Mouse (Mus musculus): ENCODE results near the gene Asic2. TPM values are rescaled to one million over a fixed set of nuclear protein-coding genes. Genes with fewer than 3 reads are reported as not detected.

Gene Asic2
- polyA plus RNA-seq, 1 experiment = 39.7 TPM

- no peak for TF ChIP-seq CTCF (IDR thresholded peaks at IDR 0.05; ENCODE audit: borderline replicate concordance, insufficient read depth, low read depth, low read length)
- no peaks in the 10 kb centered on the region; the same call in 1 of the 2 replicates for H3K27me3 ChIP-seq (ENCODE audit: control insufficient read depth, insufficient read depth, low read length)
Measured at GRCm38 (mm10) chr11:81454921-81455320, 513.3 kb downstream of the Asic2 start.

GRCm38 (mm10) chr11:81454111-81454510, 514.1 kb downstream of the Asic2 start:
- no peaks in the 10 kb centered on the region; the same call in 1 of the 2 replicates for H3K27me3 ChIP-seq (ENCODE audit: control insufficient read depth, insufficient read depth, low read length)
- DNase-seq = no peak
- WGBS = 50% methylated on average over 1 of the region's 1 CpGs
- no peak overlapping the region for H3K27ac ChIP-seq (ENCODE audit: insufficient read depth, low read length)
- TF ChIP-seq CTCF (IDR thresholded peaks at IDR 0.05; ENCODE audit: borderline replicate concordance, insufficient read depth, low read depth, low read length) (no peak), POLR2A (IDR thresholded peaks at IDR 0.05; ENCODE audit: borderline replicate concordance, insufficient read depth, low read length) (no peak)
- H3K4me3 ChIP-seq (replicated peaks; ENCODE audit: insufficient read depth, low read depth, low read length) = no peak overlapping the region
- H3K4me1 ChIP-seq (ENCODE audit: control insufficient read depth, insufficient read depth, low read length) = peaks cover 5% of the 10 kb centered on the region; the same call in 1 of the 2 replicates

More at GRCm38 (mm10) chr11:81454921-81455320, 513.3 kb downstream of the Asic2 start:
- Histone ChIP-seq H3K27ac (ENCODE audit: insufficient read depth, low read length) (no peak overlapping the region), H3K4me1 (ENCODE audit: control insufficient read depth, insufficient read depth, low read length) (peaks cover 5% of the 10 kb centered on the region; the same call in 1 of the 2 replicates), H3K4me3 (replicated peaks; ENCODE audit: insufficient read depth, low read depth, low read length) (no peak overlapping the region)
- WGBS = 10% methylated on average over 4 of the region's 4 CpGs
- peak; percentile 40 to 69 for DNase-seq

GRCm38 (mm10) chr11:81449271-81449705, 519.0 kb downstream of the Asic2 start:
- peaks cover 2% of the 10 kb centered on the region; the same call in 1 of the 2 replicates for H3K4me1 ChIP-seq (ENCODE audit: control insufficient read depth, insufficient read depth, low read length)
- 30% methylated on average over 3 of the region's 3 CpGs for WGBS
- no peak overlapping the region for H3K27ac ChIP-seq (ENCODE audit: insufficient read depth, low read length)
- no peak for TF ChIP-seq POLR2A (IDR thresholded peaks at IDR 0.05; ENCODE audit: borderline replicate concordance, insufficient read depth, low read length)
- no peak for TF ChIP-seq CTCF (IDR thresholded peaks at IDR 0.05; ENCODE audit: borderline replicate concordance, insufficient read depth, low read depth, low read length)
- DNase-seq = no peak
- H3K27me3 ChIP-seq (ENCODE audit: control insufficient read depth, insufficient read depth, low read length) = no peaks in the 10 kb centered on the region; the same call in 1 of the 2 replicates
- H3K4me3 ChIP-seq (replicated peaks; ENCODE audit: insufficient read depth, low read depth, low read length) = no peak overlapping the region

- no peak for DNase-seq
- H3K4me3 ChIP-seq (replicated peaks; ENCODE audit: insufficient read depth, low read depth, low read length) = no peak overlapping the region
- 77% methylated on average over 1 of the region's 1 CpGs for WGBS
- TF ChIP-seq POLR2A (IDR thresholded peaks at IDR 0.05; ENCODE audit: borderline replicate concordance, insufficient read depth, low read length) (no peak), CTCF (IDR thresholded peaks at IDR 0.05; ENCODE audit: borderline replicate concordance, insufficient read depth, low read depth, low read length) (no peak)
- no peaks in the 10 kb centered on the region; the same call in 1 of the 2 replicates for H3K27me3 ChIP-seq (ENCODE audit: control insufficient read depth, insufficient read depth, low read length)
- no peaks in the 10 kb centered on the region for H3K4me1 ChIP-seq (ENCODE audit: control insufficient read depth, insufficient read depth, low read length)
- no peak overlapping the region for H3K27ac ChIP-seq (ENCODE audit: insufficient read depth, low read length)
Measured at GRCm38 (mm10) chr11:81446347-81446746, 521.9 kb downstream of the Asic2 start.

- WGBS = 19% methylated on average over 14 of the region's 14 CpGs
- no peak for DNase-seq
- H3K4me3 ChIP-seq (replicated peaks; ENCODE audit: insufficient read depth, low read depth, low read length) = no peak overlapping the region
- H3K27me3 ChIP-seq (ENCODE audit: control insufficient read depth, insufficient read depth, low read length) = no peaks in the 10 kb centered on the region
- TF ChIP-seq POLR2A (IDR thresholded peaks at IDR 0.05; ENCODE audit: borderline replicate concordance, insufficient read depth, low read length) (no peak), CTCF (IDR thresholded peaks at IDR 0.05; ENCODE audit: borderline replicate concordance, insufficient read depth, low read depth, low read length) (no peak)
- H3K4me1 ChIP-seq (ENCODE audit: control insufficient read depth, insufficient read depth, low read length) = peaks cover 2% of the 10 kb centered on the region; the same call in 1 of the 2 replicates
- H3K27ac ChIP-seq (ENCODE audit: insufficient read depth, low read length) = no peak overlapping the region
Measured at GRCm38 (mm10) chr11:81426857-81427256, 541.4 kb downstream of the Asic2 start.

GRCm38 (mm10) chr11:81419112-81419511, 549.1 kb downstream of the Asic2 start:
- Histone ChIP-seq H3K4me3 (replicated peaks; ENCODE audit: insufficient read depth, low read depth, low read length) (no peak overlapping the region), H3K27ac (ENCODE audit: insufficient read depth, low read length) (no peak overlapping the region), H3K27me3 (ENCODE audit: control insufficient read depth, insufficient read depth, low read length) (no peaks in the 10 kb centered on the region), H3K4me1 (ENCODE audit: control insufficient read depth, insufficient read depth, low read length) (no peaks in the 10 kb centered on the region)
- TF ChIP-seq POLR2A (IDR thresholded peaks at IDR 0.05; ENCODE audit: borderline replicate concordance, insufficient read depth, low read length) (no peak), CTCF (IDR thresholded peaks at IDR 0.05; ENCODE audit: borderline replicate concordance, insufficient read depth, low read depth, low read length) (no peak)
- DNase-seq = no peak
- 92% methylated on average over 3 of the region's 3 CpGs for WGBS

GRCm38 (mm10) chr11:81418027-81418426, 550.2 kb downstream of the Asic2 start:
- no peak for TF ChIP-seq POLR2A (IDR thresholded peaks at IDR 0.05; ENCODE audit: borderline replicate concordance, insufficient read depth, low read length)
- no peak for TF ChIP-seq CTCF (IDR thresholded peaks at IDR 0.05; ENCODE audit: borderline replicate concordance, insufficient read depth, low read depth, low read length)
- Histone ChIP-seq H3K4me1 (ENCODE audit: control insufficient read depth, insufficient read depth, low read length) (no peaks in the 10 kb centered on the region), H3K27me3 (ENCODE audit: control insufficient read depth, insufficient read depth, low read length) (no peaks in the 10 kb centered on the region), H3K27ac (ENCODE audit: insufficient read depth, low read length) (no peak overlapping the region), H3K4me3 (replicated peaks; ENCODE audit: insufficient read depth, low read depth, low read length) (no peak overlapping the region)
- no peak for DNase-seq
- WGBS = 74% methylated on average over 4 of the region's 4 CpGs

- no peaks in the 10 kb centered on the region for H3K4me1 ChIP-seq (ENCODE audit: control insufficient read depth, insufficient read depth, low read length)
- 55% methylated on average over 6 of the region's 6 CpGs for WGBS
- no peak for TF ChIP-seq CTCF (IDR thresholded peaks at IDR 0.05; ENCODE audit: borderline replicate concordance, insufficient read depth, low read depth, low read length)
- no peak for TF ChIP-seq POLR2A (IDR thresholded peaks at IDR 0.05; ENCODE audit: borderline replicate concordance, insufficient read depth, low read length)
- no peak overlapping the region for H3K4me3 ChIP-seq (replicated peaks; ENCODE audit: insufficient read depth, low read depth, low read length)
- no peak overlapping the region for H3K27ac ChIP-seq (ENCODE audit: insufficient read depth, low read length)
- H3K27me3 ChIP-seq (ENCODE audit: control insufficient read depth, insufficient read depth, low read length) = no peaks in the 10 kb centered on the region
- peak in 1 of 2 experiments; percentile 4 for DNase-seq
Measured at GRCm38 (mm10) chr11:81416319-81416718, 551.9 kb downstream of the Asic2 start.
